Mouse (Mus musculus) lung, adult 2 months (tissue): ENCODE data around the gene Ntpcr.

Experiments
- CTCF ChIP-seq: fragments of 200-500 bp; IDR thresholded peaks from 2 replicates; pipeline ENCODE4 v1.5.1; 2011; ENCODE audit warnings: mild to moderate bottlenecking, low read length, control low read depth; ENCODE audit not compliant: insufficient read depth
- POLR2A ChIP-seq: fragments of 200-500 bp; IDR thresholded peaks from 2 replicates; pipeline ENCODE4 v1.6.1; 2011; ENCODE audit warnings: low read depth, mild to moderate bottlenecking, control low read depth, low read length, borderline replicate concordance; ENCODE audit errors: extremely low read depth

DNA sequence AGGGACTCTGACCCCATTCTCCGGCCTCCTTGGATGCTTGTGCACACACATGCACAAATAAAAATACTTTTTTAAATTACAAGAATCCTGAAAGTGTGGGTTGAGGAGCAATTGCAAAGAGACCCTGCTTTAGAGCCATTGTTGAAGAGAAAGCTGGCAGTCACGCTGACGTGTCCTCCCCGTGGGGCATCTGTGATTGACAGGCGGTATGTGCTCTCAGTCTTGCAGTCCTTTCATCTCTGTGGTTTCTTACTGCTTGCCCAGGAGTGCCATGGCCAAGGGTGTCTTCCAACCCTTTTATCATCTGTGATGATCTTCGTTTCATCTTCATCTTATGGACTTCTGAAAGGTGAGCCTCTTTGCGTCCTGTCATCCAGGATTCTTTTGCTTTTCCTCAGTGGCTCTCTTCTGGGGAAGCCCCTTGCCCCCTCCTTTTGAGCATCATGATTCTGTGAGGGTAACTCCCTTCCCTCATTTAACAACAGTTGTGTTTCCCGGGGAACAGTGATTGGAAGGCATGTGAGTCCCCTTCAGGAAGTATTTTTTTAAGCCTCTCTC, 48.8 kb upstream of the Ntpcr start:
- TF ChIP-seq CTCF (no peak), POLR2A (no peak)
